Mouse (Mus musculus) ES-Bruce4 (cell line): ENCODE results near the gene Slc16a11. TPM values are rescaled to one million over a fixed set of nuclear protein-coding genes. Genes with fewer than 3 reads are reported as not detected.

ENCODE experiments used
- H3K27ac ChIP-seq: 2 replicates; pipeline ENCODE4 v1.5.1; 2012; ENCODE audit warnings: low read length, inconsistent platforms; ENCODE audit not compliant: insufficient read depth
- H3K27me3 ChIP-seq: 2 replicates; pipeline ENCODE4 v1.6.1; 2012; ENCODE audit warnings: mild to moderate bottlenecking, low read length, inconsistent platforms; ENCODE audit not compliant: control insufficient read depth, poor library complexity, insufficient read depth, severe bottlenecking
- H3K36me3 ChIP-seq: 2 replicates; pipeline ENCODE4 v1.6.1; 2012; ENCODE audit warnings: inconsistent platforms, mild to moderate bottlenecking, low read length, moderate library complexity; ENCODE audit not compliant: control insufficient read depth, poor library complexity, insufficient read depth, severe bottlenecking
- H3K4me1 ChIP-seq: one replicate; pipeline ENCODE4 v1.8.1; 2011; ENCODE audit warnings: low read length; ENCODE audit not compliant: control insufficient read depth, insufficient read depth
- H3K4me3 ChIP-seq: 2 replicates; pipeline ENCODE4 v1.5.1; 2011; ENCODE audit warnings: low read depth, mild to moderate bottlenecking, low read length
- H3K9ac ChIP-seq: 2 replicates; pipeline ENCODE4 v1.6.1; 2012; ENCODE audit warnings: low read depth, mild to moderate bottlenecking, inconsistent platforms; ENCODE audit not compliant: poor library complexity, severe bottlenecking
- H3K9me3 ChIP-seq: replicated peaks from 2 replicates; pipeline ENCODE4 v1.6.1; 2012; ENCODE audit warnings: mild to moderate bottlenecking, low read length, inconsistent platforms; ENCODE audit not compliant: control insufficient read depth, poor library complexity, insufficient read depth, severe bottlenecking
- CTCF ChIP-seq: IDR thresholded peaks from one replicate; pipeline ENCODE4 v1.8.1; 2011; ENCODE audit warnings: low read depth, low read length
- EP300 ChIP-seq: IDR thresholded peaks from 2 replicates; pipeline ENCODE4 v1.6.1; 2011; ENCODE audit warnings: low read depth, low read length; ENCODE audit not compliant: insufficient read depth
- POLR2A ChIP-seq: IDR thresholded peaks from one replicate; pipeline ENCODE4 v1.8.1; 2011; ENCODE audit warnings: low read length; ENCODE audit not compliant: insufficient read depth
- polyA plus RNA-seq: library from polyadenylated mRNA; stranded (reverse); fragments of >200 nt; gene quantifications from 2 replicates; pipeline ENCODE4 v1.2.4, GENCODE M21; 2011; ENCODE audit warnings: low read depth; ENCODE audit not compliant: missing spikeins, insufficient read depth, insufficient read length

The Slc16a11 gene
- polyA plus RNA-seq, 1 experiment: 2.0 TPM

GRCm38 (mm10) chr11:70180496-70180895 is 32.1 kb upstream of the Slc16a11 start:
- Histone ChIP-seq H3K4me3 (no peak overlapping the region), H3K27me3 (no peaks in the 10 kb centered on the region), H3K27ac (no peak overlapping the region), H3K9me3 (no peaks in the 10 kb centered on the region), H3K4me1 (no peaks in the 10 kb centered on the region), H3K36me3 (no peaks in the 10 kb centered on the region), H3K9ac (no peak overlapping the region)
- TF ChIP-seq POLR2A (no peak), CTCF (no peak), EP300 (no peak)

- H3K4me3 ChIP-seq: no peak overlapping the region
- H3K9me3 ChIP-seq: no peaks in the 10 kb centered on the region
- no peak overlapping the region for H3K27ac ChIP-seq
- H3K9ac ChIP-seq: no peak overlapping the region
- no peaks in the 10 kb centered on the region for H3K4me1 ChIP-seq
- H3K36me3 ChIP-seq: no peaks in the 10 kb centered on the region
- TF ChIP-seq POLR2A (no peak), EP300 (no peak), CTCF (no peak)
- H3K27me3 ChIP-seq: no peaks in the 10 kb centered on the region
These were observed 27.4 kb upstream of the Slc16a11 start for GRCm38 (mm10) chr11:70185120-70185519.

- Histone ChIP-seq H3K36me3 (no peaks in the 10 kb centered on the region), H3K4me3 (no peak overlapping the region), H3K9me3 (no peaks in the 10 kb centered on the region; the same call in 1 of the 2 replicates), H3K4me1 (no peaks in the 10 kb centered on the region), H3K9ac (no peak overlapping the region), H3K27me3 (no peaks in the 10 kb centered on the region), H3K27ac (no peak overlapping the region)
- TF ChIP-seq CTCF: no peak
- TF ChIP-seq EP300: no peak
- no peak for TF ChIP-seq POLR2A
These were observed 23.0 kb upstream of the Slc16a11 start for GRCm38 (mm10) chr11:70189319-70190134.

- Histone ChIP-seq H3K27ac (no peak overlapping the region), H3K4me1 (no peaks in the 10 kb centered on the region), H3K9ac (no peak overlapping the region), H3K9me3 (no peaks in the 10 kb centered on the region; the same call in 1 of the 2 replicates), H3K4me3 (no peak overlapping the region), H3K27me3 (no peaks in the 10 kb centered on the region), H3K36me3 (no peaks in the 10 kb centered on the region)
- TF ChIP-seq CTCF: no peak
- no peak for TF ChIP-seq EP300
- TF ChIP-seq POLR2A: no peak
These were observed 21.4 kb upstream of the Slc16a11 start for GRCm38 (mm10) chr11:70191188-70191587.

GRCm38 (mm10) chr11:70192157-70192556 is 20.4 kb upstream of the Slc16a11 start:
- H3K9ac ChIP-seq: no peak overlapping the region
- H3K9me3 ChIP-seq: no peaks in the 10 kb centered on the region; the same call in 1 of the 2 replicates
- H3K4me3 ChIP-seq: no peak overlapping the region
- TF ChIP-seq EP300 (no peak), POLR2A (no peak), CTCF (no peak)
- no peaks in the 10 kb centered on the region for H3K36me3 ChIP-seq
- H3K27me3 ChIP-seq: no peaks in the 10 kb centered on the region
- no peaks in the 10 kb centered on the region for H3K4me1 ChIP-seq
- no peak overlapping the region for H3K27ac ChIP-seq

GRCm38 (mm10) chr11:70193354-70194285 is 18.9 kb upstream of the Slc16a11 start:
- Histone ChIP-seq H3K4me1 (no peaks in the 10 kb centered on the region), H3K4me3 (no peak overlapping the region), H3K36me3 (no peaks in the 10 kb centered on the region), H3K27ac (no peak overlapping the region), H3K9ac (no peak overlapping the region), H3K27me3 (no peaks in the 10 kb centered on the region), H3K9me3 (no peaks in the 10 kb centered on the region; the same call in 1 of the 2 replicates)
- TF ChIP-seq EP300 (no peak), POLR2A (no peak), CTCF (no peak)
